Mouse (Mus musculus) mammary gland, adult 2 months (tissue): ENCODE measurements around the gene Parp12. TPM values are rescaled to one million over a fixed set of nuclear protein-coding genes. Genes with fewer than 3 reads are reported as not detected.

Source experiments
- polyA plus RNA-seq: library from polyadenylated mRNA; depleted of rRNA; stranded (reverse); fragments of >200 nt; gene quantifications from 2 replicates; pipeline ENCODE4 v1.2.3, GENCODE M21; 2012; ENCODE audit warnings: low replicate concordance; rRNA removed

The Parp12 gene
- 30.0 and 33.9 TPM in 2 replicates for polyA plus RNA-seq

DNA sequence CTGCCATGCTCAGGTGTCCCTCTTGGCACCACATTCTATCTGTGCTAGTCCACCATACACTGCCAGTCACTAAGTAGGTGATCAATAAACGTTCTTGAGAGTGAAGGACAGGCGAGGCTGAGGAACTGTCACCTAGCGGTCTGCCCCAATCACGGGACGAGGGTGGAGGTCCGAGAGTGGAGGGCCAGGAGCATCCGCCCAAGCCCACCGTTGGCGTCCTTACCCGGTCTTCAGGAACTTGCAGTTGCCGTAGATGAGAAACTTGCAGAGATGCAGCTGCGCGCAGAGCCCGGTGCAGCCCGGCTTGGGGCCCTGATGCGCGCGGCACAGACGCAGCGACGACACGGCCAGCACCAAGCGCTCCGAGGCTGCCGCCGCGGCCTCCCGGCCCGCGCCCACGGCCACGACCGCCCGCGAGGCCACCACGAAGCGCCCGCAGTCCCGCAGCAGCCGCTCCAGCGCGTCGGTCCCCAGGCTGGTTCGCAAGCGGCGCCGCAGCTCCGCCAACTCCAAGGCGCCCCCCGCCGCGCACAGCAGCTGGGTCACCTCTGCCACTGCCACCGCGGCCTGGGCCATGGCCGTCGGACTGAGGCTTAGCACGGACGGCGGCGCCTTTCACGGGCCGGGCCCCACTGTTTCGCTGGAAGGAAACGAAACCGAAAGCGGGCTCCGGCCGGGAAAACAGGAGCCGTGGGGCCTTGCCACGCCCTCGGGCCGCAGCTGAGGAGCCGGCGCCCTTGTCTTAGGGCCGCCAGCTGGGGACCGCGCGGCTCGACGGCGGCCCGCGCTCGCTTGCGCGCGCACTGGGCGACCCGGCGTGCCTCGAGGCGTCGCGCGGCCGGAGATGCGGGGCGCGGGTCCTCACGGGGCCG is at the start of gene Parp12:
TSS of gene Parp12 (minus strand) at position 766 of the 872 bp plus-strand sequence.

Other genes with a start within 250 kb of the Parp12 start
- gene Tbxas1, start 242.9 kb downstream of the Parp12 start, polyA plus RNA-seq, result 7.5 and 11.7 TPM in 2 replicates
- gene Hipk2, start 242.2 kb downstream of the Parp12 start, polyA plus RNA-seq, result 43.2 and 72.3 TPM in 2 replicates
- gene Kdm7a, start 88.4 kb upstream of the Parp12 start, polyA plus RNA-seq, result 3.3 and 4.6 TPM in 2 replicates